Mouse (Mus musculus) large intestine, adult 2 months (tissue): ENCODE measurements at regions not wholly inside any gene's neighbourhood (a gene's known extent, or its start where the extent isn't known, plus 50 kb on each side); places are given as distances from the start of the nearest gene placed in this dataset.

Experiments used
- DNase-seq: peaks from one replicate; pipeline ENCODE4 v3.0.0-alpha.2; 2012; ENCODE audit warnings: low read depth, low spot score
- WGBS: fragments of 180-500 bp; shearing (Covaris S2); methylation state at CpG from one replicate; pipeline ENCODE4 v1.1.7; 2018; 5-methylcytosine and 5-hydroxymethylcytosine counted together

DNA sequence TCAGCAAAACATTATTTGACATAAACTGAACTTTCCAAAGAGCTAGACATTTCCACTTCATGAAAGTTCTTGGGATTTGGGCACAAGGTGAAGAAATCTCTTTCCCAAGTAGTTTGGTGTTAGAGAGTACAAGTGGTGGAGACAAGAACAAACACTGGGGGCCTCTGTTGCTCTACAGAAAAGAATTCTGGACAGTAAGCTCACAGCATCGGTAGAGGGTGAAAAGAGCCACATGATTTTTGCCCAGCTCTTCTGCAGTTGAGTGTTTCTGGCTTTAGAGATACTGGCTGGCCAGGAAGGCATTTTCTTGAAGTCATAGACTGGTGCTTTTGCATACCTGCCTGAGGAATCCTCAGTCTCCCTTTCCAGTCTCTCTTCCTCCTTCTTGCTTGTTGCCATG is 127.8 kb downstream of the Stk31 start:
- DNase-seq: no peak
- whole genome bisulfite sequencing: 5% methylated on average over 1 of the region's 1 CpGs

DNA sequence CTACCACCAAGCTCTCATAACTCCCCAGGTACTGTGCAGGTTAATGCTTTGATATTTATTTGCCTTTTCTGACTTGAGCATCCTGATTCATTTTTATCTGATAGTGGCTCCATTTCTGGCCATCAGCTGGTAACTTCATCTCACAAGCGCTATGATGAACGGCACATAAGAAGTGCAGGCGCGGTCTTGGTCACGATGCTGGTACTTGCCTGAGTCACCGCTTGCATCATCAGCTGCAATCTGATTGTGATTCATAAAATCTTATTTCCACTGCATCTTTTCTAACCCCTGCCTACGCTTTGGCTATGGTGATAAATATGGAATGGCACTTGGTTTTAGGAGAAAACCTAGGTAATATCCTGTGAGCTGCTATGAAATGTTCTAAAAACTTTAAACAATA is 128.3 kb downstream of the Stk31 start:
- WGBS: 77% methylated on average over 7 of the region's 7 CpGs

DNA sequence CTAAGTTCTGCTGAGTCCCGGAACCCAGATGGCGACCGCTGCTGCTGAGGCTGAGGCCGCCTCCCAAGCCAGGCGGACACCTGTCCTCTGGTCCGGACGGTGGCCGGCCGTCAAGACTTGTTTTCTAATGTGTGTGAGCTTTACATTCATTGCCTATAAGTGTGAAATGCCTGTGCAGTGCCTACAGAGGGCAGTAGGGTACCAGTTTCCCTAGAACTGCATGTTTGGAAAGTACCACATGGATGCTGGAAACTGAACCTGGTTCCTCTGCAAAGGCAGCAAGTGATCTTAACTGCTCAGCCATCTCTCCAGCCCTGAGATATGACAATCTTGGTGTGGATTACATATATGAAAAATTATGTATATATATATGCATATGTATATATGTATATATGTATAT is 138.6 kb downstream of the Stk31 start:
- DNase-seq: no peak
- 92% methylated on average over 9 of the region's 9 CpGs for WGBS

More for the DNA sequence above, 128.3 kb downstream of the Stk31 start:
- no peak for DNase-seq

DNA sequence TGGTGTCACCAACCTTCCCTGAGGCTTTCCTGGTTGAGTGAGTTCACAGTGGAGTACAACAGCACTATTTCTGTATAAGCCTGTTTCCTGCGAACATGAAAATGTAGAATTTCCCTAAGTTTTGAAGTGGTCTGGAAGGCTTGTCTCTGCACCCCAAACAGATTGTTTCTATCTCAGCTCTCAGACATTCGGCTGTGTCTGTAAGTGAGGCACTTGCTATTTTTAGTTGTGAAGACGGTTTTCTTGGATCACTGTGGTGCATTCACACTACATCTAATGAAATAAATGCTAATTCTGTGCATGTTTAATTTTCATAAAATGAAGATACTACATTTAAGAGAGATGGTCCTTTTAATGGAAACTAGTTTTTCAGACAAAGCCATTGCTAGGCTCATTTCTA is 139.1 kb downstream of the Stk31 start:
- WGBS: 65% methylated on average over 3 of the region's 3 CpGs
- no peak for DNase-seq

DNA sequence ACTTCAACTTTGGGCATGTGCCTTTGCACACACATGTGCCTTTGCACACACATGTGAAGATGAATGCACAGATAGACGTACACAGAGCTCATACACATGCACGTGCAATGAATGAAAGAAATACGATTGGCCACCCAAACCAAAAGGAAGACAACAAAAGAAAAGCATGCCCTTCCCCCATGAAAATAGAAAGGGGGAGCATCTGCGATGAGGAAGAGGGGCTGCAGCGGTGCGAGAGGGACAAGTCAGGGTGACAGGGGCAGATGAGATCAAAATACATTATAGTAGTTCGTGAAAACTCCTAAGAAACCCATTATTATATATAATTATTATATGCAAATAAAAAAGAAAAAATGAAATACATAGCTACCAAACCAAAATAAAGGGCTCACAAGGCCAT is 149.5 kb downstream of the Stk31 start:
- 88% methylated on average over 7 of the region's 7 CpGs for WGBS
- DNase-seq: no peak

DNA sequence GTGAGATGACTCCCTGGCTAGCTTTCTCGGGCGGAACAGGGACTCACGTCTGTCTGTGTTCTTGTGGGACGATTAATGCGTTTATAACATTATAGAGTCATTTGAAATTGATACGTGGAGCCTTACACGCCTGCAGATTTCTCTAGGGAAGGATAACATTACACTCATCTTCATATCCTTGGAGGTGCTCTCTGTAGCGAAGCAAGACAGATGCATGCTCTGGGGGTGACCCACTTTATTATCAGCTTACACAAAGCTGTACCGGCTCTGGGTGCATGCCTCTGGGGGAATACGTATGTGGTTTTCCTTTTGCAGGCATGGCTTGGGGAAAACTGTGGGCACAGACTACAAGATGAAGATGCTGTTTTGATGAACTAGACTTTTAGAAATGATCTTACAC is 159.7 kb downstream of the Stk31 start:
- DNase-seq: no peak
- 84% methylated on average over 10 of the region's 10 CpGs for WGBS

DNA sequence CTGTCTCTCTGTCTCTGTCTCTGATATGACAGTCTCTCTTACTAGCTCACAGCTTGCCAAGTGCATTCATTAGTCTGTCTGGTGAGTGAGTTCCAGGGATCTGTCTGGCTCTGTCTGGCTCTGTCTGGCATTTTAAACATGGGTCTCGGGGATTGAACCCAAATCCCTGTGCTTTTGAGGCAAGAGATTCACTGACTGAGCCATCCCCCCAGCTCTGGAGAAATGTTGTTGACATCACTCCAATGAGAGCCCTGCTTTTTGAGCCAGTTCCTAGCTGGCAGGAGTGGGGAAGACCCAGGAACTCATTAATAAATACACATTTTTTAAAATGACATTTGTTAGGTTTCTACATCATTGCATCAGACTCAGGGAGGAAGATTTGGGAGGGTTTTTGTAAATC is 163.1 kb downstream of the Stk31 start:
- DNase-seq: no peak
- WGBS: 77% methylated on average over 1 of the region's 1 CpGs

DNA sequence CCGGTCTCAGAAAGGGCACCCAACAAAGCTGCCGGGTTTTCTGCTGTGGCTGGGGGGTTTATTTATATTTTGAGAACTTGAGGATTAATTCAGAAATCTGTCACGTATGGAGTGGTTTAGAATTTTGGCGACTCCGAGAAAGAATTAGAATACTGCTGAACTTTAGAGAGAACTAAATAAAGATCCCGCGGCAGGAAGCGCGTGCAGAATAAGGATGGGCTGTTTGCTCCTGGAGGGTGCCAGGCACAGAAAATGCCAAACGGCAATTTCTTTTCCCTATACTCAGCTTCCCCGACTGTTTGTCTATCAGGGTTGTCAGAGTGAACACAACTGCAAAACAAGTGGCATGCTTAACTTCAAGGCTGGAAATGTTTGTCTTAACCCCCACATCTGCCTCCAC is 163.7 kb downstream of the Stk31 start:
- 86% methylated on average over 11 of the region's 11 CpGs for WGBS
- DNase-seq: no peak

DNA sequence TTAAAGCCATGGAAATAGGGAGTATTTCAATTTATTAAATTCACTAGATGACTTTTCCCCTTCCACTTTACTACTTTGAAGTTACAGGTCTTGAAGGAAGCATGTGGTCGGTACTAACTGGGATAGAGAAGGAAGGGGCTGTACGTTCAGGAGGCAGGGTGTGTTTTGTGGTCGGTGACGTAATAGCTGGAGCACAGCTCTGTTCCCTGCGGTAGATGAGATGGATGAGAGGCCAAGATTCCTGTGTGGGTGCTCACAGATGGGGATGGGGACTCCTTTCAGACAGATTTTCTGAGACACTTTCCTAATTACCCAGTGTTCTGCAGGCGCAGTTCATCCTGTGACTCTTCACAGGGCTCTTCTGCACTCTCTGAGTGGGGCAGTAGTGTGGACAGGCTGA is 182.9 kb downstream of the Stk31 start:
- 51% methylated on average over 6 of the region's 6 CpGs for WGBS
- no peak for DNase-seq

DNA sequence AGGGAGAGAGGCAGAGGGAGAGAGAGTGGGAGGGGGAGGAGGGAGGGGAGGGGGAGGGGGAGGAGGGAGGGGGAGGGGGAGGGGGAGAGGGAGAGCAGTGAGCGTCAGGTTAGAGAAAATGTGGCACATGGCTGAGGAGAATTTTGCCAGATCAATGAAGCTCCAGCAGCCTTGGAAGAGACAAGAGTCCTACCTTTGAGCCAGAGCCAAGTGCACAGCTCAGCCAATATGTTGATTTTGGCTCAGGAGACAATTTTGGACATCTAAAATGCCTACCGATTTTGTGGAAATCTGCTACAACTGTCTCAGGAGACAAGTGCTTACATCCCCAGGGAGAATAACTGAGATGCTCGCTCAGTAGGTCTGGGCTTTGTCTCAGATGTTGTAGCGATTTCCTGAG is 184.3 kb downstream of the Stk31 start:
- no peak for DNase-seq
- WGBS: 75% methylated on average over 4 of the region's 4 CpGs

DNA sequence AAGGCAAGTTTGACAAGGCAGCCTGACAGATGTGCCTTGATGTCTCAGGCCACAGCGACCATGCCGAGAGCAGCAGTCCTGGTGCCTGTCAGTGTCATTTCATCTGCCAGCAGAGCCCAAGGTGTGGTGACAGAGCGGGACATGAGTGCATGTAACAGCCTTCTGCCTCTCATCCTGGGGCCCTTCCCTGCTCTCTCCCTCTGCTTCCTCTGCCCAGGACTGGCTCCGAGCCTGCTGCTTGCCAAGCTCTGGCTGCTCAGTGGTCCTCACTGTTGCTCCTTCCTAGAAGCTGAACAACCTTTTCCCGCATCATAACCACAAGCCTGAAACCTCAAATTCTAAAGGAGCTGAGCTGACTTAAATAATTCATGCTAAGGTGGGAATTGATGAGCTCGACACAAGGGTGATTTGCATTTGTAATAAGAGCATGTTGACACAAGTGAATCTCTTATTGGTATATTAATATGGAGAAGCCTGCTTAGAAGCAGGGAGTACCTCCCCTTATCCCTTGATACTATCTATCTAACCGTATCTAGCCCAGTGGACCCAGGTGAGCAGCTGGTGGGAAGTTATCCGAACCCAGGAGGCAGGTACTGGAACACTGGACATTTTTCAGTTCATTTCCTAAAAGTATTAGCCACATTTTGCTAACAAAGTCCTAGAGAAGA is 186.8 kb downstream of the Stk31 start:
- no peak for DNase-seq
- 77% methylated on average over 8 of the region's 8 CpGs for WGBS

DNA sequence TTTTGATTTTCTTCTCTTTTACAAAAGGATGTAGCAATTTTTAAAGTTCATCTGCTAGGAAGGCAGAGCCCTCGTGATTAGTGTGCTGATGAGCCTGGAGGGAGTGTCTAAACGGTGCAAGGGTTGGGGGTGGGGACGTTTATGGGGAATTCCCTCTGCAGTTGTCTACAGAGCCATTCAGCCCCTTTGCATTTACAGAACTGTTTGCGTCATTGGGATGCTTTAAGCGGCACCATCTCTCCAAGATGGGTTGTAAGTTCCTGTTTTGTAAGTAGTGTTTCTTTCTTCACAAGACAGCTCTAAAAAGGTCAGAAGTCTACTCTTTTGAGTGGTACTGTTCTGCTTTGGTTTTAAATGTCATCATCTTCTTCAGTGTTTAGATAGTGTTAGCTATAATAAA is 191.1 kb downstream of the Stk31 start:
- 21% methylated on average over 5 of the region's 5 CpGs for WGBS
- no peak for DNase-seq

DNA sequence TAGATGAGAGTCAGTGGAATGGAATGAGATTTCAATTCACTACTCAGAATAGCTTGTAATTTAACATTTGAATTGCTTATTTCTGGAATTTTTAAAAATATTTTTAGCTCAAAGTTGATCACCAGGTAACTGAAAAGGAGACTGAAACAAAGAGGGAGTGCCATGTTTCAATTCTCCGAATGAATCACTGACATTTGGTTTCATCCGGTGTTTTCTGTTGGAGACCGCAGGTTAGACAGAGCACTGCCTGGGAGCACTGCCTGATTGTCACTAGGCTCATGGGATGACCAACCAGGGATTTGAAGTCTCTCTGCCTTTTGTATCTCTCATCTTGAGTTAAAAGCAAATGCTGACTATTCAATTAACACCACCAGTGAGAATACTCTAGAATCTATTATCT is 193.3 kb downstream of the Stk31 start:
- 90% methylated on average over 3 of the region's 3 CpGs for WGBS
- no peak for DNase-seq

DNA sequence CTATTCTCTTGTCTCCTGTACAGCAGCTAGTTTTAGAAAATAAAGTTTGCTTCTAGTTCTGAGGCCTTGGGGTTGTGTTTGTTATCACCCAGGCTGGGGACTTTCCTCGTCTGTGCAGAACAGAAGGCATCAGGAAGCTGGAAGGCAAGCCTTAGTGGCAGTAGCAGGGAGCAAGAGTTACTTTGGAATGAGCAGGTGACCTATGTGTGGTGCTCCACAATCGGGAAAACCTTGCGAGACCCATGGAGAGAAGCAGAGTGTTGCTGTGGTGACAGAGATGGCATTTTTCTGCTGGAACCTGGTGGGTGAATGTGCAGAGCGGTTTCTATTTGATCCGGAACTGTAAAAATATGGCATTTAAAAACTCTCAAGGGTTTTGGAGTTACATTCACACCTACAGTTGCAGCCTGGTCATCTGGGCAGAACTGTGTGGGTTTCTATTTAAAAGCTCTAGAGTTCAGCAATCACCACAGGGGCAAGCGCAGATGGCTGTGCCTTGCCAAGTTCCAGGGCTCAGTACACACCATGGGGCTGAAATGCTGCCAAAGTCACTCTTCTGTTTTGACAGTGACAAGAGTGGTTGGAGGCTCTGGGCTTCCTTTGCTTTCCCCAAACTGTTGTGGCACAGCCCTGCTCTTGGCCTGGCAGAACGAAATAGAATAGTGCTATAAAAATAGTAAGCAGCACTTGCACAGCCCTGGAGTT is 195.7 kb downstream of the Stk31 start:
- DNase-seq: no peak
- 72% methylated on average over 7 of the region's 7 CpGs for WGBS

DNA sequence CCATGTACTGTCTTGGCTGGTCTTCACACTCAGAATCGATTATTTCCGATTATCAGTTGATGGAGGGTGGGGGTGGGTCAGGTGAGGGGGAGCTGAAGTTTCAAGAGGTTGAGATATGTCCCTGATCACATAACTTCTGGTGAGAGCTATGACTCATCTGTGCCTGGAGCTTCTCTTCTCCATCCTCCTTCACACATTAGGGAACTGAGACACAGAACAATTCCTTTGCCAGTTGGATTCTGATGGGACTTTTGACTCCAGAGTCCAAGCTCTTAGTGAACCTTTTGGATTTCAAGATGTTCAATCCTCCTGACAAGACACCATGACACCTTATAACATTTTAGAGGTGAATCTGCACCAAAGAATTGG is 196.2 kb downstream of the Stk31 start:
- no peak for DNase-seq
- 84% methylated on average over 2 of the region's 2 CpGs for WGBS

DNA sequence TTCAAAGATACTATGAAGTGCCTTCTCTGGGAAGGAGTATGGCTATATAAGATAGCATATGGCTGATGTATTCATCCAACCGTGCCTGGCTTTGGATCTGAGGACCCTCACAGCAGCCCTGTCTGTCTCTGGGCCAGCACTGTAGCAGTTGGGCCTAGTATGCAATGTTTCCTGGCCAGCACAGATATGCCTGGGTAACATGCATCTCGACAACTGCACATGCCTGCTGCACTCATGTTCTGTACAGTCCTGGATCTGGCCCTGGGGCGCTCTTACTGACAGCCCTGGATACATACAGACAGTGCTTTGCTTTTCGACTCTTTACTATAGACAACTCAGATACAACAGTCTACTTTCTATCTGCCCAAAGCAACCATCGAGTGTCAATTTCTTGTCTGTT is 197.3 kb downstream of the Stk31 start:
- DNase-seq: no peak
- 86% methylated on average over 5 of the region's 5 CpGs for whole genome bisulfite sequencing

DNA sequence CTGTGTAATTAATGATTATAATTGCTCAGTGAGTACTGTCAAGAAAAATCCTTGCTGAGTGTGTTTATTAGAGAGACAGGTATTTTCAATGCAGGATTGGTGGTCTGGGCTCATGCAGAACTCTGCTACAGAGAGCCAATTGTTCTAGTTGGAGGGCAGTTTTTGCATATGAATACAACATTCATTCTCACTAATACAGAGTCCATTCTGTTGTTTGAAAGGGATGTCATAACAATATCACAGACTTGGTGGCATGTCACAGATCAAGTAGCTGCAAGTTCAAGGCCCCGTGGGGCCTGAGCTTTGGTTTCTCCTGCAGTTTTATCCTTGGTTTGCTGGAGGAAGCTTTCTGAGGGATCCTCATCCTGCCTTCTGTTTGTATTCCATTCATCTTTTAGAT is 207.8 kb downstream of the Stk31 start:
- WGBS: 83% methylated on average over 1 of the region's 1 CpGs
- no peak for DNase-seq

DNA sequence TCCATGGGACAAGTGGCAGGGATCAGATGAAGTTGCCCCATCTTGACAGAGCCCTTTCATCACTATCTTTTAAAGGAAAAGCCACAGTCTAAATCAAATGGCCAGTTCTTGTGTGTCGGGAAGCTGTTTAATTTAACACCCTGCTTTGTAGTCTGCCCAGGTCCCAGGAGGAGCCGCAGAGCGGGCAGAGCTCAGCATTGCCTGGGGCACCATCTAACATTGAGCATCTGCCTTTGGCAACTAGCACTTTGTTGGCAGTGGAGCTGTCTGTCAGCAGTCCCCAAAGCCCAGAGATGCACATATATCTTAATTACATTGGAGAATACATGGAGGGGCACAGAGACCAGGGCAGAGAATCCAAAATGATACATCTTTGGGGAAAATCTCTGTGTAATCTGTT is 208.4 kb downstream of the Stk31 start:
- WGBS: 84% methylated on average over 3 of the region's 3 CpGs
- no peak for DNase-seq

DNA sequence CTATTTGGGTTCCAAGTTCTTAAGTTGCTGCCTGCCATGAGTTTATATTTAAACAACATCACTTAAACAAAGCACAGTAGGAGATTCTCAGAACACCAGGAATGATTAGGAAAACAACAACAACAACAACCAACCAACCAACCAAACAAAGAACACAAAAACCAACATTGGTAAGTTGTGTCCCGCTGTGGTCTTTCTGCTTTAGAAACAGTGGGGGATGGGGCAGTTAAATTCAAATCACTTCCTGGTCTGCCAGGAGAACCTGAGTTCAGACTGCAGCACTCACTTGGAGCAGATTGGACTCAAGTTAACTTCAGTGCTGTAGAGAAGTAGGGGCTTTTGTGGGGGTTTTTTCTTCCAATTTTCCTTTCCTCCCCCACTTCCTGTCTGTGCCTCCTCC is 210.6 kb downstream of the Stk31 start:
- 0% methylated on average over 1 of the region's 1 CpGs for WGBS
- DNase-seq: no peak

DNA sequence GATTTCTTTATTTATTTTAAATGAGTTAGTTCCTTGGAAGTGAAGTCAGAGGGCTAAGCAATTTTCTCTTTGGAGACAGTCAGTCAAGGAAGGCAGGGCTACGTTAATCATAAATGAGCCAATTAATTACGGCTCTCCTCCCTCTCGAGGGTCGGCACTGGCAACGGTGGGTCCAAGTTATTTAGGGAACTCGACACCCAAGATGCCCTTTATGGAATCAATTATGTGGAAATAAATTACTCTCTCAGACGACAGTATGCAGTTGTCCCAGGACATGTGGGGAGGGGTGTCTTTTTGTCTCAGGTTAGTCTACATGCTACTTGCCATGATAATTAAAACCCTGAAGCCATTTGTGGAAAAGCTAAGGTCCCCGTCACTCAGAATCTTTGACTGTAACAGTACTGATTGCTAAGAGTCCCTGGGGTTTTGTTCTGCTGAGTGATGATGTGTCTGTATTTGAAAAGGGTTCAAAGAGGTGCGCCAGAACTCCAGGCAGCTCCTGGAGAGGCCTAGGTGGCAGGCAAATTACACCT is 211.3 kb downstream of the Stk31 start:
- WGBS: 58% methylated on average over 9 of the region's 9 CpGs
- no peak for DNase-seq

DNA sequence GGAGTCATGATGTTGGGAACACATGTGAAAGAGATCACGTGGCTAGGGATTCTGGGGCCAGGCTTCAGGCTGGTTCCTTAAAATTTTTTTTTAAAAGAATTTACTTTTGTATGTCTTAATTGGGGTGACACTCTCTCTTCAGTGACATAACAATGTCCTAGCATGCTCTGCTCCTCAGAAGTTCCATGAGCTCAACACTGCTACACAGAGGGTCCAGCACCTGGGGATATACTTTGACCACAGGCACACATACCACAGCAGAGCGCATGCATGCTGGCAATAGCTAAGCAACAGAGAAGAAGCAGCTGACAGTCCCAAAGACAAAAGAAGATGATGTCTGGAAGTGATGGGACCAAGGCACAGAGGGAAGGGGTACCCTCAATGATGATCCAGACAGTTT is 198.4 kb upstream of the Npy start:
- 79% methylated on average over 2 of the region's 2 CpGs for WGBS
- no peak for DNase-seq

DNA sequence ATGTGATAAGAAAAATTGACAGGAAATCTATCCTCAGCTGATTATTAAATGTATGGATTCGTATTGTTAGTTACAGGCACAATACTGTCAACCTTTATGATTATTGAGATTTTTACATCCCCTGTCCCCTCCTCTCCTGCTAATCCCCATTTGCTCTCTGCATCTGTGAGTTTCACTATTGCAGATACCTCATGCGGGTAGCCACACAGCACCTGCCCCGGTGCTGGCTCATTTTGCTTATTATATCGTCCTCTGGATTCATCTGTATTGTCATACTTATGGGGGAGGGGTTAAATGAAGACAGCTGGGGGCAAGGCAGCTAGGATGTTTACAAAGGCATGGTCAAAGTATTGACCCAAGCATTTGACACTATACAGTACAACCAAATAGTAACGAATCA is 197.9 kb upstream of the Npy start:
- 65% methylated on average over 5 of the region's 5 CpGs for WGBS
- DNase-seq: no peak
